Mouse (Mus musculus) erythroblast, embryonic 14.5 days (primary cell): ENCODE measurements around the gene Arl1.

Source experiments
- GATA1 ChIP-seq: IDR thresholded peaks from 2 replicates; pipeline ENCODE4 v1.6.1; 2012; ENCODE audit warnings: low read length, inconsistent platforms, mixed read lengths
- TAL1 ChIP-seq: IDR thresholded peaks from 3 replicates; pipeline ENCODE4 v1.6.1; 2012; ENCODE audit warnings: low read length, inconsistent platforms, mixed read lengths

GRCm38 (mm10) chr10:88776206-88776605 is 45.5 kb downstream of the Arl1 start:
- no peak for TF ChIP-seq TAL1
- TF ChIP-seq GATA1: no peak
